Mouse (Mus musculus) embryonic facial prominence, embryonic 13.5 days (tissue): ENCODE results near the gene Gemin2. TPM values are rescaled to one million over a fixed set of nuclear protein-coding genes. Genes with fewer than 3 reads are reported as not detected.

Experiments used
- ATAC-seq: fragments of 200-750 bp; cut with Nextera tagmentation; 2 replicates; pipeline ENCODE4 v1.8.0; 2017; ENCODE audit warnings: low read depth; ENCODE audit not compliant: insufficient number of reproducible peaks, insufficient read depth, low FRiP score, low TSS enrichment
- H3K27ac ChIP-seq: fragments of 300-500 bp; sonication (generic); 2 replicates; pipeline ENCODE4 v1.5.1; 2015; ENCODE audit warnings: moderate library complexity, mild to moderate bottlenecking, inconsistent platforms
- H3K27me3 ChIP-seq: fragments of 300-500 bp; sonication (generic); 2 replicates; pipeline ENCODE4 v1.6.1; 2015; ENCODE audit warnings: mild to moderate bottlenecking, inconsistent platforms
- H3K36me3 ChIP-seq: fragments of 300-500 bp; sonication (generic); 2 replicates; pipeline ENCODE4 v1.6.1; 2015; ENCODE audit warnings: mild to moderate bottlenecking, inconsistent platforms
- H3K4me1 ChIP-seq: fragments of 300-500 bp; sonication (generic); 2 replicates; pipeline ENCODE4 v1.6.1; 2015; ENCODE audit warnings: inconsistent platforms
- H3K4me2 ChIP-seq: fragments of 300-500 bp; sonication (generic); 2 replicates; pipeline ENCODE4 v1.6.1; 2015; ENCODE audit warnings: moderate library complexity, mild to moderate bottlenecking, inconsistent platforms
- H3K4me3 ChIP-seq: fragments of 300-500 bp; sonication (generic); 2 replicates; pipeline ENCODE4 v1.5.1; 2015; ENCODE audit warnings: mild to moderate bottlenecking, inconsistent platforms
- H3K9ac ChIP-seq: fragments of 300-500 bp; sonication (generic); 2 replicates; pipeline ENCODE4 v1.6.1; 2015; ENCODE audit warnings: mild to moderate bottlenecking, inconsistent platforms
- H3K9me3 ChIP-seq: fragments of 300-500 bp; sonication (generic); 2 replicates; pipeline ENCODE4 v1.6.1; 2016; ENCODE audit warnings: inconsistent platforms
- WGBS: fragments of 180-500 bp; shearing (Covaris S2); methylation state at CpG from one replicate; pipeline ENCODE4 v1.1.7; 2015; ENCODE audit warnings: mixed read lengths; 5-methylcytosine and 5-hydroxymethylcytosine counted together
- polyA plus RNA-seq: library from polyadenylated mRNA; unstranded; fragments of >200 nt; fragmentation: Nextera tagmentation; extraction: Ambion mirVana; gene quantifications from 2 replicates; pipeline ENCODE4 v1.2.1, GENCODE M21; 2015

The Gemin2 gene
- polyA plus RNA-seq, 1 experiment from 2014 or later = 38.3 TPM

DNA sequence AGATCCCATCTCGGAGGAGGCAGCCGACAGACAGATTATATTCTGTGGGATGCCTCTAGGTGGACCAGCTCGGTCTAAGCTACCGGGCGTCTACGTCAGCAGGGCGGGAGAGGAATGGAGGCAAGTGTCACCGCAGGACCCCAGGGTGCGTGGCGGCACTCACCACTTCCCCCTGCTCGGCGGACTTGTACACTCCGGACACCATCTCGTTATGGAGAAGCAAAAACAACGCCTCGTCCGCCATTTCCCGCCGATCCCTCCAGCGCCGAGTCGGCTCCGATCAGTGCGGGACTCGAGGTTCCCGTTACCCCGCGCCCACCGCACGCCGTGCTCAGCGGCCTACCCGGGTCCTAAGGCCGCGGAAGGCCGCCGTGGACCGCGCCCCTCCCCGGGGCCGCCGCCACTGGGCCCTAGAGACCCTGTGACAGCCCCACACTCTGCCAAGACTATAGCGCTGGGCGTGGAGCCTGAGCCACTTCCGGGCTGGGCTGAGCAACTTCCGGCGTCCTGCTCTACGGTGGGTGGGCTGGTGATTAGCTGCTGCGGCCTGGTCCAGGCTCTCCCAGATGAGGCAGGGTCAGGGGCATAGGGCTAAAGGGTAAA is 47.9 kb downstream of the Gemin2 start, which contains the start of gene Trappc6b:
Trappc6b (minus strand) TSS at position 480 of the 603 bp plus-strand sequence.
- peak within 1 kb of the TSS; percentile 94 for H3K27ac ChIP-seq
- peaks cover 25% of the 10 kb centered on the region for H3K36me3 ChIP-seq
- WGBS = under 1% methylated on average over 49 of the region's 49 CpGs
- peaks cover 15% of the 10 kb centered on the region for H3K4me1 ChIP-seq
- H3K4me3 ChIP-seq = peak within 1 kb of the TSS; percentile 74
- H3K4me2 ChIP-seq = peak within 1 kb of the TSS; percentile 77
- H3K9ac ChIP-seq = peak within 1 kb of the TSS; percentile 90
- no peaks in the 10 kb centered on the region for H3K27me3 ChIP-seq
- H3K9me3 ChIP-seq = no peaks in the 10 kb centered on the region
- peak; percentile 91 for ATAC-seq

DNA sequence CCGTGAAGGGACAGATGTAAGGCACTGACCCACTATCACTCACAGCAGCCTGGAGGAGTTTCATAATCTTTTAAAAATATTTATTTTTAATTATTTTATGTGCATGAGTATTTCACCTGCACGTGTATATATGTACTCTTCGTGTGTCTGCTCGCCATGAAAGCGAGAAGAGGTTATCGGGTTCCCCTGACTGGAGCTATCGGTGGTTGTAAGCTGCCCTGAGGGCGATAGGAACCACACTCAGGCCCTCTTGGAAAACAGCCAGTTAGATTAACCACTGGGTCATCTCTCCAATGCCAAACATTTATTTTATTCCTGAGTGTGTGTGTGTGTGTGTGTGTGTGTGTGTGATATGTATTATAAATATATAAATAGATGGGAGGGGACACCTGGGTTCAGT is 51.6 kb downstream of the Gemin2 start:
- Histone ChIP-seq H3K27me3 (no peaks in the 10 kb centered on the region), H3K9ac (no peak overlapping the region), H3K36me3 (peaks cover 18% of the 10 kb centered on the region), H3K4me2 (no peak overlapping the region), H3K9me3 (no peaks in the 10 kb centered on the region), H3K27ac (no peak overlapping the region), H3K4me3 (no peak overlapping the region), H3K4me1 (peaks cover 13% of the 10 kb centered on the region)
- WGBS = 69% methylated on average over 8 of the region's 8 CpGs
- ATAC-seq = no peak

DNA sequence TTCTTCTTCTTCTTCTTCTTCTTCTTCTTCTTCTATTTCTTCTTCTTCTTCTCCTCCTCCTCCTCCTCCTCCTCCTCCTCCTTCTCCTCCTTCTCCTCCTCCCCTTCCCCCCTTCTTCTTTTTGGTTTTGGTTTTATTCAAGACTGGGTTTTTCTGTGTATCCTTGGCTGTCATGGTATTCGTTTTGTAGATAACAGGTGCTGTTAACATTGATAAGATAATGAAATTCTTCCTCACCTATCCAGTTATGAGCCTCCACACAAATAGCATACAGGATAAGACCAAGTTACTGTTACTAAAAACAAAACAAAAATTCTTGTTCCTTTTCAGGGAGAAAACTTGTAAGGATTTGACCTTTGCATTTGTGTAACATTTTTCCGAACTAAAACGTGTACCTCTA is 52.6 kb downstream of the Gemin2 start:
- Histone ChIP-seq H3K9me3 (no peaks in the 10 kb centered on the region), H3K36me3 (peaks cover 28% of the 10 kb centered on the region), H3K4me1 (peaks cover 9% of the 10 kb centered on the region; the same call in 1 of the 2 replicates), H3K27ac (peak overlapping the region; percentile 93), H3K27me3 (no peaks in the 10 kb centered on the region), H3K4me2 (peak overlapping the region; percentile 68), H3K9ac (peak overlapping the region; percentile 100), H3K4me3 (peak overlapping the region; percentile 98; the same call in 1 of the 2 replicates)
- ATAC-seq = no peak
- 72% methylated on average over 3 of the region's 3 CpGs for WGBS

DNA sequence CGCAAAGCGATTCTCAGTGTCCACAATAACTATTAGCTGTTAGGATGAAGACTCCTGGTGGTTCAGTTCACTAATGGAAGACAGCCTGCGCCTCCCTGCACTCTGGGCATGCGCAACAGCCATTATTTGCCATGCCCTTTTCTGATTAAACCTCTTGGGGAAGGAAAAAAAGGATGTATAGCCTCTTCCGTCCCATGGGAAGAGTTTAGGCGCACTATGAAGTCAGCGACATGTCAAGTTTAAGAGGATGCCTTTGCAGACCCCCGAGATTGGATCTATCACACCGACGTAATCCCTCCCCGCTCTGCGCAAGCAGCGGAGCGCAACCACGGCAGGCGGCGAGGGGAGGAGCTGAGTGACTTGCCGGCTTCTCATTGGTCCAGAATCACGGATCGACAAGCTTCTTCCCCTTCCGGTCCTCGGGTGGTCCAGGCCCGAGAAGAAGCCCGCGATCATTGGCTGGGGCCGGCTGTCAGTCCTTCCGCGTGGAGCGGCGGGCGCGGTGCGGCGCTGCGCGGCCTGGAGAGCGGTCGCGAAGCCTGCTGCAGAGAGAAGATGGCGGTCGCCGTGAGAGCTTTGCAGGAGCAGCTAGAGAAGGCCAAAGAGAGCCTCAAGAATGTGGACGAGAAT is 53.4 kb downstream of the Gemin2 start, which contains the start of gene Pnn:
Pnn (plus strand) TSS at position 437 of the 630 bp plus-strand sequence.
- Histone ChIP-seq H3K27ac (peak within 1 kb of the TSS; percentile 93), H3K4me2 (peak within 1 kb of the TSS; percentile 68), H3K4me1 (peaks cover 9% of the 10 kb centered on the region; the same call in 1 of the 2 replicates), H3K4me3 (peak within 1 kb of the TSS; percentile 98), H3K36me3 (peaks cover 35% of the 10 kb centered on the region), H3K9ac (peak within 1 kb of the TSS; percentile 100), H3K9me3 (no peaks in the 10 kb centered on the region), H3K27me3 (no peaks in the 10 kb centered on the region)
- WGBS = under 1% methylated on average over 43 of the region's 43 CpGs
- ATAC-seq = peak; percentile 99

DNA sequence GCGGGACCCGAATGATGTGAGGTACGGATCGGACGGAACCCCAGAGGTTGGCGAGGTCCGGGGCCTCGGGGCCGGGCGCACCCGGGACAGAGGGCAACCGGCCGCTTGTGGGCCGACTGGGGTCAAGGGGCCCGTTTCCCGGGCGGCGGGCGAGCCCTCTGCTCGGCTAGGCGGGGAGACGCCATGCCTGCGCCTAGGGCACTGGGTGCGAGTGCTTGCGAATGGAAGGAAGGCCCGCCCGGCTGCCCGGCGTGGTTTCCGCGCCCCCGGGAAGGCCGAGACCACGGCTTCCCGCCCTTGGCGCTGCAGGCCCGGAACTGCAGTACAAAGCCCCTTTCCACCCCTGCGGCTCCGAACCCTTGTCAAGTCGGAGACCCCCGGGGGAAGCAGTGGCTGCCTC is 53.9 kb downstream of the Gemin2 start:
- 0% methylated on average over 41 of the region's 41 CpGs for WGBS
- peak; percentile 18 for ATAC-seq
- H3K36me3 ChIP-seq = peaks cover 41% of the 10 kb centered on the region
- peak overlapping the region; percentile 68 for H3K4me2 ChIP-seq
- H3K9me3 ChIP-seq = no peaks in the 10 kb centered on the region
- peak overlapping the region; percentile 93 for H3K27ac ChIP-seq
- H3K9ac ChIP-seq = peak overlapping the region; percentile 100
- peak overlapping the region; percentile 98 for H3K4me3 ChIP-seq
- H3K27me3 ChIP-seq = no peaks in the 10 kb centered on the region
- peaks cover 9% of the 10 kb centered on the region; the same call in 1 of the 2 replicates for H3K4me1 ChIP-seq

DNA sequence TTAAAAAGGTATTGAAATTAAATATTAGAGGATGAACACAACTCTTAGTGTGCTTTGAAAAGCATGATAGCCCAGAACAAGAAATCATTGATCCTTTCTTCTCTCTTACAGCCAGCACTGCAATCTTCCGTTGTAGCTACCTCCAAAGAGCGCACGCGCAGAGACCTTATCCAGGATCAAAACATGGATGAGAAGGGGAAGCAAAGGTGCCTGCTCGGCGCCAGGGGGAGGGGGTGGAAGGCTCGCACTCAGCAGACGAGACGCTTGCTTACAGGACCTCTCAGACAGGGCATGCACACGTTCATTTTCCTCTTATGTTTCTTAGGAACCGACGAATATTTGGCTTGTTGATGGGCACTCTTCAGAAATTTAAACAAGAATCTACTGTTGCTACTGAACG is 55.6 kb downstream of the Gemin2 start:
- WGBS = 91% methylated on average over 13 of the region's 13 CpGs
- H3K4me3 ChIP-seq = no peak overlapping the region
- no peaks in the 10 kb centered on the region for H3K27me3 ChIP-seq
- no peaks in the 10 kb centered on the region for H3K9me3 ChIP-seq
- no peak overlapping the region for H3K4me2 ChIP-seq
- H3K9ac ChIP-seq = no peak overlapping the region
- H3K27ac ChIP-seq = no peak overlapping the region
- H3K4me1 ChIP-seq = peaks cover 9% of the 10 kb centered on the region; the same call in 1 of the 2 replicates
- peaks cover 50% of the 10 kb centered on the region for H3K36me3 ChIP-seq
- no peak for ATAC-seq

DNA sequence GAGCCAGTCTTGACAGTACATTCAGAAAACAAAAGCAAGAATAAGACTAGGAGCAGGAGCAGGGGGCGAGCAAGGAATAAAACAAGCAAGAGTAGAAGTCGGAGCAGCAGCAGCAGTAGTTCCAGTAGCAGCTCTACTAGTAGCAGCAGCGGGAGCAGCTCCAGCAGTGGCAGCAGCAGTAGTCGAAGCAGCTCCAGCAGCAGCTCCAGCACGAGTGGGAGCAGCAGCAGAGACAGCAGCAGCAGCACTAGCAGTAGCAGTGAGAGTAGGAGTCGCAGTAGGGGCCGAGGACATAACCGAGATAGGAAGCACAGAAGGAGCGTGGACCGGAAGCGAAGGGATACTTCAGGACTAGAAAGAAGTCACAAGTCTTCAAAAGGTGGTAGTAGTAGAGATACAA is 59.1 kb downstream of the Gemin2 start:
- 0 out of 2 replicates have a peak, but pooled peaks cover 5% of the 10 kb centered on the region for H3K4me1 ChIP-seq
- no peaks in the 10 kb centered on the region for H3K9me3 ChIP-seq
- no peak overlapping the region for H3K4me3 ChIP-seq
- no peaks in the 10 kb centered on the region for H3K27me3 ChIP-seq
- H3K27ac ChIP-seq = no peak overlapping the region
- H3K9ac ChIP-seq = no peak overlapping the region
- H3K36me3 ChIP-seq = peaks cover 59% of the 10 kb centered on the region
- no peak overlapping the region for H3K4me2 ChIP-seq
- WGBS = 90% methylated on average over 11 of the region's 11 CpGs
- ATAC-seq = no peak

DNA sequence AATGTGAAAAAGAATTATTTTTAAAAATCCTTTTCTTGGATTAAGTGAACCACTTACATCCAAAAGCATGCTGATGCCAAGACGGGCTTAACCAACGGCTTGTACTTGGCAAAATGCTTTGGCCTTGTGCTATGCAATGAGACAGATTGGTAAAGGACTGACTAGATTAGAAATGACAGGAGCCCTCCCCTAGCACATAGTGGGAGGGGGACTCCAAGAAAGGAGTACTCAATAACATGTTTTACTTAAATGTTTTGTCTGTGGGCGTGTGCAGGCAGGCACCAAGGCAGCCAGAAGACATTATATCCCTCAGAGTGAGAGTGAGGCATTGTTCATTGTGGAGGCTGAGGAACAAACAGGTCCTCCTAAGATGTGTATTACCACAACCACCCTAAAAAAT is 60.9 kb downstream of the Gemin2 start:
- H3K4me2 ChIP-seq = no peak overlapping the region
- H3K9ac ChIP-seq = no peak overlapping the region
- ATAC-seq = no peak
- no peak overlapping the region for H3K4me3 ChIP-seq
- H3K4me1 ChIP-seq = no peaks in the 10 kb centered on the region
- 73% methylated on average over 3 of the region's 3 CpGs for WGBS
- H3K9me3 ChIP-seq = no peaks in the 10 kb centered on the region
- no peaks in the 10 kb centered on the region for H3K27me3 ChIP-seq
- H3K36me3 ChIP-seq = peaks cover 49% of the 10 kb centered on the region
- H3K27ac ChIP-seq = no peak overlapping the region

DNA sequence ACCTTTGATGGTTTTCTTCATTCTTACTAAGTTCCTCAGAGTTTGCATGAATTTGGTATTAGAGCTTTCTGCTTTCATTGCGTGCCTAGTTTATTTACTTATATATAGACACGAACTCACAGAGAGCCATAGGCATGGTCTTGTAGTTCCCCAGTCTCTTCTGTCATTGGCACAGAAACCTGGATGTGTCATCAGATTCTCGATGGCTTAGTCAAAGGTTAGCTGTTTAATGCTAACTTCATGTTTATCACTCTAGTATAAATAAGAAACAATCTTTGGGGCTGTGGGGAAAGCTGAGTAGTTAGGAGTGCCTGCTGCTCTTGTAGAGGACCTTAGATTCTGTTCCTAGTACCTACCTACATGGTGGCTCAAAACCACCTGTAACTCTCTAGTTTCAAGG is 63.8 kb downstream of the Gemin2 start:
- Histone ChIP-seq H3K9ac (no peak overlapping the region), H3K27ac (no peak overlapping the region), H3K4me1 (no peaks in the 10 kb centered on the region), H3K4me2 (no peak overlapping the region), H3K4me3 (no peak overlapping the region), H3K9me3 (no peaks in the 10 kb centered on the region), H3K36me3 (peaks cover 19% of the 10 kb centered on the region), H3K27me3 (no peaks in the 10 kb centered on the region)
- WGBS = 91% methylated on average over 3 of the region's 3 CpGs
- no peak for ATAC-seq

DNA sequence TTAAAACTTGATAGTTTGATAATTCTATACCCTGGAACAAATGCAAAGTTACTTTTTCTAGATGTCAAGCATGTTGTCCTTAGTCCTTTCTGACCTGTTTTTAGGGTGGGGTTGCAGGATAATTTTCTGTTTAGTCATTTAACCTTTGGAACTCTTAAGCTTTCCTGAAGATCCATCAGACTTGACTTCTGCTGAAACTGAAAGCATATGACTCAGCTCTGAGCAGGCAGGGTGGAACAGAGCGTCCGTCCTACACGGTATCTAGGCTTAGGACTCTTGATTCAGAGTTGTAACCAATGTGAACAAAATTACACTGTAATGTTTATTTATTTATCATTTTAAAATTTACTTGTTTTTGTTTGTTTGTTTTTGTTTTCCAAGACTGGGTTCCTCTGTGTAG is 64.7 kb downstream of the Gemin2 start:
- Histone ChIP-seq H3K27ac (no peak overlapping the region), H3K4me2 (no peak overlapping the region), H3K9me3 (no peaks in the 10 kb centered on the region), H3K4me1 (no peaks in the 10 kb centered on the region), H3K27me3 (no peaks in the 10 kb centered on the region), H3K36me3 (peaks cover 12% of the 10 kb centered on the region), H3K9ac (no peak overlapping the region), H3K4me3 (no peak overlapping the region)
- 92% methylated on average over 3 of the region's 3 CpGs for WGBS
- no peak for ATAC-seq
